Mouse (Mus musculus) lung, adult 10 weeks (tissue): ENCODE data around the gene Gm14326. TPM values are rescaled to one million over a fixed set of nuclear protein-coding genes. Genes with fewer than 3 reads are reported as not detected.

Experiments
- polyA plus RNA-seq: library from polyadenylated mRNA; stranded (reverse); fragments of 350-450 nt; fragmentation: Illumina TruSeq; extraction: RNeasy Lipid Tissue Mini Kit (QIAGEN cat#74804); gene quantifications from one replicate; pipeline ENCODE4 v1.2.3, GENCODE M21; 2014; ENCODE audit warnings: low read depth, low replicate concordance; ENCODE audit not compliant: insufficient read depth

The Gm14326 gene
- 8.1 TPM for polyA plus RNA-seq

GRCm38 (mm10) chr2:177957145-177957544, at the start of gene Gm14326:
Gene Gm14326, minus strand, starts transcription at chr2:177957297.

GRCm38 (mm10) chr2:177925563-177926103, 31.5 kb downstream of the Gm14326 start, which contains the start of gene Zfp972:
Gene Zfp972, minus strand, starts transcription at chr2:177925613.

GRCm38 (mm10) chr2:177897046-177897578, 60.0 kb downstream of the Gm14326 start, which contains the start of gene Gm14327:
Gene Gm14327, plus strand, starts transcription at chr2:177897096.

Other genes starting within 250 kb of the Gm14326 start
- 5.9 TPM for gene Gm14322, start 198.0 kb downstream of the Gm14326 start, polyA plus RNA-seq
- 16.2 TPM for gene Gm14325, start 117.0 kb downstream of the Gm14326 start, polyA plus RNA-seq
- gene Gm14327, start 60.2 kb downstream of the Gm14326 start, polyA plus RNA-seq, result 3.3 TPM
- gene Zfp972, start 31.7 kb downstream of the Gm14326 start, polyA plus RNA-seq, result 1.1 TPM
- gene Zfp971, start 66.0 kb upstream of the Gm14326 start, polyA plus RNA-seq, result 5.1 TPM
- 11.4 TPM for gene Zfp931, start 121.2 kb upstream of the Gm14326 start, polyA plus RNA-seq
- gene Phactr3, start 161.7 kb upstream of the Gm14326 start, polyA plus RNA-seq, result 0.32 TPM